ENCODE assay signal across 8 mouse cellular contexts in the genomic region with DNA sequence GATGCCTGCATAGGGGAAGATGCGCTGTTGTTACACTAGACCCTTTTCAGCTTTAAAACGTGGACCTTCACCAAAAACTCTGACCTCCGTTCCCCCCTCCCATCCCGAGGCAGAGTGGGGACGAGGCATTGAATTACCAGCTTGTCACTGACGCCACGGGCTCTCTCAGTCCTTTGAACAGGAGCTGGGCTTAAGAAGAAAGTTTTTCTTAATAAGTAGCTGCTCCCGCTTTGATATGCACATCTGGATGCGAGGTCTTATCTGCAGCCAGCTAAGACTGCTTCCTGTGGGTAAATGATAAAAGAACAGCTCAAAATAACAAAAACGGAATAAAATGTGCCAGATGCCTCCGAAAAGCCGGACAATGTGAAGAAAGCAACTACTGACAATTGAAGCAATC.
A peak's percentile ranks its signal among the peaks of the same experiment; 100 is the strongest.
DNase-seq lines count a peak whose midpoint lies in the region; ATAC-seq and TF ChIP-seq lines count a peak whose summit lies in the region.
"Had no signal": no experiment of that assay in that cellular context is flagged by ENCODE, and none has a peak within 500 bp of the region (broad histone marks: within the 10 kb centered on the region; RNA-seq: fewer than 3 reads in every experiment).

No protein-coding gene starts in this region.

- under 1% methylated on average over 12 of the region's 12 CpGs for WGBS in midbrain, embryonic 11.5 days
- whole genome bisulfite sequencing in midbrain, embryonic 16.5 days, result 3% methylated on average over 12 of the region's 12 CpGs
- 3% methylated on average over 12 of the region's 12 CpGs for WGBS in embryonic facial prominence, embryonic 12.5 days
- 6% methylated on average over 12 of the region's 12 CpGs for WGBS in liver, embryonic 14.5 days (ENCODE audit: insufficient replicate concordance)

- H3K4me2 ChIP-seq in midbrain, embryonic 11.5 days, result peak overlapping the region; percentile 46; the same call in 1 of the 2 replicates
- H3K4me2 ChIP-seq in midbrain, embryonic 16.5 days (ENCODE audit: low read length), result no peak overlapping the region
- H3K4me2 ChIP-seq in embryonic facial prominence, embryonic 12.5 days (replicated peaks), result peak overlapping the region; percentile 33
- peak overlapping the region; percentile 1; the same call in 1 of the 2 replicates for H3K4me2 ChIP-seq in liver, embryonic 14.5 days (ENCODE audit: low read depth)
- H3K4me2 ChIP-seq: kidney, embryonic 15.5 days had no signal

- ATAC-seq in midbrain, embryonic 11.5 days (ENCODE audit: low FRiP score), result peak; percentile 43
- no peak for ATAC-seq in midbrain, embryonic 16.5 days
- ATAC-seq in embryonic facial prominence, embryonic 12.5 days (ENCODE audit: insufficient number of reproducible peaks, insufficient read depth, low FRiP score, low TSS enrichment), result no peak
- no peak for ATAC-seq in liver, embryonic 14.5 days (ENCODE audit: insufficient read depth)

- no peaks in the 10 kb centered on the region for H3K9me3 ChIP-seq in midbrain, embryonic 11.5 days (ENCODE audit: control insufficient read depth, low read length)
- H3K9me3 ChIP-seq in midbrain, embryonic 16.5 days (replicated peaks; ENCODE audit: control insufficient read depth, low read length, poor library complexity, severe bottlenecking), result no peaks in the 10 kb centered on the region
- H3K9me3 ChIP-seq in embryonic facial prominence, embryonic 12.5 days, result no peaks in the 10 kb centered on the region
- no peaks in the 10 kb centered on the region for H3K9me3 ChIP-seq in liver, embryonic 14.5 days (ENCODE audit: control insufficient read depth, low read length)

- H3K4me1 ChIP-seq in midbrain, embryonic 11.5 days (ENCODE audit: control insufficient read depth, insufficient read depth, low read length), result peaks cover 45% of the 10 kb centered on the region
- peaks cover 24% of the 10 kb centered on the region for H3K4me1 ChIP-seq in midbrain, embryonic 16.5 days (ENCODE audit: control insufficient read depth, insufficient read depth, low read length)
- peaks cover 43% of the 10 kb centered on the region for H3K4me1 ChIP-seq in embryonic facial prominence, embryonic 12.5 days
- H3K4me1 ChIP-seq in liver, embryonic 14.5 days (replicated peaks; ENCODE audit: control insufficient read depth in 2 of 2, insufficient read depth in 2 of 2, low read length in 1 of 2), result peaks cover 0 to 5% of the 10 kb centered on the region in 2 experiments; a peak in 2 of 4 replicates

- H3K9ac ChIP-seq in midbrain, embryonic 11.5 days (ENCODE audit: low read length), result no peak overlapping the region
- H3K9ac ChIP-seq in midbrain, embryonic 16.5 days (ENCODE audit: low read depth, low read length), result no peak overlapping the region
- H3K9ac ChIP-seq in embryonic facial prominence, embryonic 12.5 days, result no peak overlapping the region
- no peak overlapping the region for H3K9ac ChIP-seq in liver, embryonic 14.5 days (replicated peaks)
- H3K9ac ChIP-seq: kidney, embryonic 15.5 days had no signal

- peak overlapping the region; percentile 89 for H3K27ac ChIP-seq in midbrain, embryonic 11.5 days (ENCODE audit: low read depth, low read length)
- H3K27ac ChIP-seq in midbrain, embryonic 16.5 days (ENCODE audit: low read length), result no peak overlapping the region
- H3K27ac ChIP-seq in embryonic facial prominence, embryonic 12.5 days, result no peak overlapping the region
- H3K27ac ChIP-seq in liver, embryonic 14.5 days, result no peak overlapping the region
- H3K27ac ChIP-seq: kidney, embryonic 15.5 days had no signal

- DNase-seq in midbrain, embryonic 11.5 days (ENCODE audit: low spot score, missing footprints), result peak; percentile 96
- DNase-seq in liver, embryonic 14.5 days (ENCODE audit: low read depth in 3 of 3, low spot score in 3 of 3), result peak in 1 of 3 experiments; percentile 22
- DNase-seq in thymus, postnatal 4 days, result peak; percentile 40
- DNase-seq in spleen, adult 12 weeks (ENCODE audit: low spot score), result no peak
- no peak for DNase-seq in spleen, postnatal 14 days (ENCODE audit: low spot score in 2 of 2)

- TF ChIP-seq EP300 in liver, embryonic 14.5 days (IDR thresholded peaks at IDR 0.05; ENCODE audit: low read depth), result peak; percentile 28; the same call in 1 of the 2 replicates

- H3K4me3 ChIP-seq in midbrain, embryonic 11.5 days (ENCODE audit: low read depth, low read length), result no peak overlapping the region
- H3K4me3 ChIP-seq in midbrain, embryonic 16.5 days (ENCODE audit: low read depth, low read length), result no peak overlapping the region
- H3K4me3 ChIP-seq in embryonic facial prominence, embryonic 12.5 days, result no peak overlapping the region
- H3K4me3 ChIP-seq in liver, embryonic 14.5 days (ENCODE audit: insufficient read depth in 1 of 2, low read depth in 2 of 2, low read length in 2 of 2), result no peak overlapping the region
- H3K4me3 ChIP-seq: kidney, embryonic 15.5 days had no signal

- H3K27me3 ChIP-seq in midbrain, embryonic 11.5 days (ENCODE audit: control insufficient read depth, insufficient read depth, low read length), result no peaks in the 10 kb centered on the region
- peaks cover 10% of the 10 kb centered on the region for H3K27me3 ChIP-seq in midbrain, embryonic 16.5 days (ENCODE audit: control insufficient read depth, insufficient read depth, low read depth, low read length)
- peaks cover 16% of the 10 kb centered on the region for H3K27me3 ChIP-seq in embryonic facial prominence, embryonic 12.5 days
- H3K27me3 ChIP-seq in liver, embryonic 14.5 days (ENCODE audit: control insufficient read depth, insufficient read depth, low read length), result peaks cover 39% of the 10 kb centered on the region

- H3K36me3 ChIP-seq in midbrain, embryonic 11.5 days (ENCODE audit: control insufficient read depth, insufficient read depth, low read length), result no peaks in the 10 kb centered on the region
- no peaks in the 10 kb centered on the region for H3K36me3 ChIP-seq in midbrain, embryonic 16.5 days (ENCODE audit: control insufficient read depth, insufficient read depth, low read length)
- H3K36me3 ChIP-seq in embryonic facial prominence, embryonic 12.5 days, result no peaks in the 10 kb centered on the region
- no peaks in the 10 kb centered on the region for H3K36me3 ChIP-seq in liver, embryonic 14.5 days (replicated peaks; ENCODE audit: control insufficient read depth, insufficient read depth, low read depth)
- H3K36me3 ChIP-seq: kidney, embryonic 15.5 days had no signal

- no peak for TF ChIP-seq CTCF in liver, embryonic 14.5 days (IDR thresholded peaks at IDR 0.05; ENCODE audit: low read depth)

Comparison
In these comparisons a context has a peak if more than half of its experiments do, and no peak if none do; other contexts are left out.
1. DNase-seq: peak in midbrain, embryonic 11.5 days (single experiment) and thymus, postnatal 4 days (single experiment); none in spleen, adult 12 weeks (single experiment) and spleen, postnatal 14 days (0 of 2).